Mouse (Mus musculus): ENCODE measurements around the gene Vmp1. TPM values are rescaled to one million over a fixed set of nuclear protein-coding genes. Genes with fewer than 3 reads are reported as not detected.

Vmp1 gene
- total and polyA plus RNA-seq, 3 experiments, result 80.9 to 209 (median 167) TPM

DNA sequence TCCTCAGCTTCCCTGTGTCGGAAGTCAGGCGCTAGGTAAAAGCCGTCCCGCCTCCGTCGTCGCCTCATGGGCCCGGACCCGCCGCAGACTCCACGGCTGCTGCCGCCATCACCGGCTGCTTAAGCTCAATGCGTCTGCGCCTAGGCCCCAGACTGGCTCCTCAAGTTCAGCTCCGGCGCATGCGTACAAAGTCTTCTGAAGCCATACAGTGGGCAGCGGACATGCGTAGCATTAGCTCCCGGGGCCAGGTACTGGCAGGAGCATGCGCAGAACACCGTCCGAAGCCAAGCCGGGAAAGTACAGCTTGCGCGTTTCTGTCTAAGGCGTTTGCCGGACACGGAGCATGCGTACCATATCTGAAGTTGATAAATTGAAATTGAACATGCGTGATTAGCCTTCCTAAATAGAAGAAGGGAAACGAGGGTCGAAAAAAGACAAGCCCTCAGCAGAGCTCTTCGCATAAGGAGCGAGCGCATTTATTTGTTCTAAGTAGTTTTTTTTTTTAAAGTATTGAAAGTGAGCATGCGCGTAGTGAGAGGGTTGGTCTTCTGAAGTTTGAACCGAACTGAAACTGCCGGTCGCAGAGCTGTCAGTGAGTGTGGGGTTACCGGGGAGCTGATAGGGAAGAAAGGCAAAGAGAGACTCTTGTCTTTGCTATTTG is 138.9 kb downstream of the Vmp1 start, which contains the start of the genes Rps6kb1 and Tubd1 (continued):
- TF ChIP-seq CTCF (conservative IDR thresholded peaks at IDR 0.05 in 1 of 2, IDR thresholded peaks at IDR 0.05 in 1 of 2; ENCODE audit: low read depth in 2 of 2, low read length in 2 of 2), result no peak
- TF ChIP-seq SIN3A (IDR thresholded peaks at IDR 0.05; ENCODE audit: low read length), result peak; percentile 97
- TF ChIP-seq CHD1 (IDR thresholded peaks at IDR 0.05; ENCODE audit: low read depth, low read length), result 0 out of 2 replicates have a peak, but pooled peaks have one; percentile 4
- peak; percentile 50 for TF ChIP-seq JUN (IDR thresholded peaks at IDR 0.05; ENCODE audit: insufficient read depth, low read depth, low read length)
- TF ChIP-seq MEF2A (IDR thresholded peaks at IDR 0.05; ENCODE audit: borderline replicate concordance, low read depth, low read length), result peak; percentile 85
- peak; percentile 36; the same call in 1 of the 2 replicates for TF ChIP-seq ETS1 (conservative IDR thresholded peaks at IDR 0.05; ENCODE audit: low read depth, low read length)
- peak; percentile 71; the same call in 1 of the 2 replicates for TF ChIP-seq RCOR1 (conservative IDR thresholded peaks at IDR 0.05; ENCODE audit: low read depth, low read length)
- TF ChIP-seq USF1 (IDR thresholded peaks at IDR 0.05; ENCODE audit: low read depth, low read length), result no peak
- TF ChIP-seq POLR2AphosphoS2 (IDR thresholded peaks at IDR 0.05; ENCODE audit: low read depth, low read length), result peak; percentile 90
- TF ChIP-seq BHLHE40 (IDR thresholded peaks at IDR 0.05; ENCODE audit: low read depth, low read length), result no peak

DNA sequence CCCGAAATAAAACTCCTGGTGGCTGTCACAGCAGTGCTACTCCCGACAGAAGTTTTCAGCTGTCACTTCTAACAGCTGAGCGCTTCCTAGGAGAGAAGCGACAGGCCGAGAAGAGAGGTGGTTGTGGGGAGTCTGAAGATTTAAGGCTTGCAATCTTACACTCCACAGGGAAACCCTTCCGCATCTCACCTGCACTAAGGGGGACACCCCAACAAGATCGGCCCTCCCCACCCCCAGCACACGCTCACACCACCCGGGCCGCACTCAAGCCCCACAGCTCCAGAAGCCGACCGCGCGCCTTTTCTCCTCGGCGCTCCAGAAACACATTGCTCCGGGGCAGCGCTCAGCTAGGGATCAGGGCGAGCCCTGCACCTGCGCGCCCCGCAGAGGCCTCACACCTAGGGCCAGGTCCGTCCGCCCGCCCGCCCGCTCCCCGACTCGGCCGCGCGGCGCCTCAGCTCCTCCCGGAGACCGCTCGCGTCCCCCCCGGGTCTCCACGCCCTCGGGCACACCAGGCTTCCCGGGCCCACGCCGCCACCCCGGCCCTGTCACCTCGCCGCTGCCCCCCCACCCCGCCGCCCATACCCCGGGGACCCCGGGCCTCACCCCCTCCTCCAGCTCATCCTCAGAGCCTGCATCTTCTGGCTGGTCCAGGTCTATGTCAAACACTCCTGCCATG is 139.5 kb downstream of the Vmp1 start:
- Histone ChIP-seq H3K9me3 (replicated peaks; ENCODE audit: low read length) (no peaks in the 10 kb centered on the region), H3K4me1 (ENCODE audit: control insufficient read depth in 1 of 2, insufficient read depth in 2 of 2) (peaks cover 8 to 53% of the 10 kb centered on the region in 2 experiments; a peak in 3 of 4 replicates), H3K27ac (ENCODE audit: insufficient read depth, low read depth) (peak overlapping the region; percentile 63), H3K4me2 (ENCODE audit: insufficient read depth, low read depth, poor library complexity, severe bottlenecking) (peak overlapping the region; percentile 79; the same call in 1 of the 2 replicates), H3K79me2 (replicated peaks; ENCODE audit: control insufficient read depth, extremely low read depth, insufficient read depth, poor library complexity, severe bottlenecking) (peaks cover 58% of the 10 kb centered on the region), H3K4me3 (replicated peaks in 1 of 3; ENCODE audit: low read depth in 2 of 3, low read length in 2 of 3, poor library complexity in 1 of 3) (peak overlapping the region; percentile 83 to 97 (median 91)), H3K36me3 (replicated peaks in 1 of 2; ENCODE audit: control insufficient read depth in 1 of 2, insufficient read depth in 1 of 2, low read length in 1 of 2) (peaks cover under 1 to 22% of the 10 kb centered on the region in 2 experiments), H3K9ac (ENCODE audit: insufficient read depth, low read depth) (peak overlapping the region; percentile 97), H3K27me3 (replicated peaks) (no peaks in the 10 kb centered on the region)
- peak; percentile 35 for DNase-seq (ENCODE audit: extremely low read depth)
- TF ChIP-seq TCF12 (IDR thresholded peaks at IDR 0.05; ENCODE audit: low read depth, low read length) (peak; percentile 35; the same call in 1 of the 2 replicates), POLR2AphosphoS2 (IDR thresholded peaks at IDR 0.05; ENCODE audit: low read depth, low read length) (no peak), MXI1 (IDR thresholded peaks at IDR 0.05; ENCODE audit: low read depth, low read length) (peak; percentile 51; the same call in 1 of the 2 replicates), KAT2A (IDR thresholded peaks at IDR 0.05; ENCODE audit: insufficient replicate concordance, low read length) (no peak), SMC3 (IDR thresholded peaks at IDR 0.05; ENCODE audit: low read depth, low read length) (no peak), MEF2A (IDR thresholded peaks at IDR 0.05; ENCODE audit: borderline replicate concordance, low read depth, low read length) (no peak), USF1 (IDR thresholded peaks at IDR 0.05; ENCODE audit: low read depth, low read length) (no peak), ZC3H11A (IDR thresholded peaks at IDR 0.05; ENCODE audit: low read depth, low read length) (no peak), CHD2 (IDR thresholded peaks at IDR 0.05; ENCODE audit: low read length) (no peak), RAD21 (IDR thresholded peaks at IDR 0.05; ENCODE audit: low read depth, low read length) (no peak), SIN3A (IDR thresholded peaks at IDR 0.05; ENCODE audit: low read length) (peak; percentile 90), MYC (IDR thresholded peaks at IDR 0.05; ENCODE audit: low read depth, low read length) (0 out of 2 replicates have a peak, but pooled peaks have one; percentile 26), NRF1 (IDR thresholded peaks at IDR 0.05; ENCODE audit: low read depth, low read length) (peak; percentile 45), UBTF (IDR thresholded peaks at IDR 0.05; ENCODE audit: low read depth, low read length) (peak; percentile 61), ELF1 (IDR thresholded peaks at IDR 0.05; ENCODE audit: low read depth, low read length) (no peak), BHLHE40 (IDR thresholded peaks at IDR 0.05; ENCODE audit: low read depth, low read length) (no peak), RCOR1 (conservative IDR thresholded peaks at IDR 0.05; ENCODE audit: low read depth, low read length) (no peak), IRF4 (IDR thresholded peaks at IDR 0.05; ENCODE audit: low read depth, low read length) (no peak), PAX5 (IDR thresholded peaks at IDR 0.05; ENCODE audit: low read length) (no peak), NELFE (IDR thresholded peaks at IDR 0.05; ENCODE audit: low read depth, low read length) (no peak), ZKSCAN1 (IDR thresholded peaks at IDR 0.05; ENCODE audit: borderline replicate concordance, low read depth, low read length) (no peak), ZMIZ1 (IDR thresholded peaks at IDR 0.05; ENCODE audit: low read depth, low read length) (no peak; the same call in 1 of the 2 replicates), MAFK (IDR thresholded peaks at IDR 0.05; ENCODE audit: insufficient replicate concordance, low read length) (no peak), HCFC1 (IDR thresholded peaks at IDR 0.05; ENCODE audit: low read depth, low read length) (no peak)
- dilution Hi-C loops (cut with MboI; ENCODE audit: extremely low pct_ligation_motif_present, extremely low pct_unique_long_range_greater_than_20kb, low sequenced_read_pairs) (no loop called here), in situ Hi-C loops (cut with MboI; ENCODE audit: low pct_ligation_motif_present, low pct_unique_long_range_greater_than_20kb, low sequenced_read_pairs) (no loop called here)

Data from CH12.LX (cell line).